Mouse (Mus musculus) liver, postnatal 0 days (tissue): Measurements from ENCODE around the gene Dzip1. TPM values are rescaled to one million over a fixed set of nuclear protein-coding genes. Genes with fewer than 3 reads are reported as not detected.
A peak's percentile ranks its signal among the peaks of the same experiment; 100 is the strongest.

Experiments
- ATAC-seq: fragments of 200-750 bp; cut with Nextera tagmentation; 2 replicates; pipeline ENCODE4 v1.8.0; 2017; ENCODE audit warnings: mild to moderate bottlenecking, moderate library complexity
- DNase-seq: peaks from one replicate; pipeline ENCODE4 v3.0.0-alpha.2; 2016
- H3K27ac ChIP-seq: fragments of 300-500 bp; sonication (generic); 2 replicates; pipeline ENCODE4 v1.5.1; 2014; ENCODE audit warnings: antibody characterized with exemption, moderate library complexity, mild to moderate bottlenecking, low read depth
- H3K27me3 ChIP-seq: fragments of 300-500 bp; sonication (generic); 2 replicates; pipeline ENCODE4 v1.6.1; 2014; ENCODE audit warnings: low read length, control low read depth, mixed read lengths; ENCODE audit not compliant: insufficient read depth
- H3K36me3 ChIP-seq: fragments of 300-500 bp; sonication (generic); replicated peaks from 2 replicates; pipeline ENCODE4 v1.6.1; 2014; ENCODE audit warnings: mild to moderate bottlenecking, control low read depth, low read length, moderate library complexity, mixed read lengths; ENCODE audit not compliant: insufficient read depth
- H3K4me1 ChIP-seq: fragments of 300-500 bp; sonication (generic); 2 replicates; pipeline ENCODE4 v1.6.1; 2014; ENCODE audit warnings: antibody characterized with exemption, mild to moderate bottlenecking, control low read depth; ENCODE audit not compliant: insufficient read depth
- H3K4me2 ChIP-seq: fragments of 300-500 bp; sonication (generic); 2 replicates; pipeline ENCODE4 v1.6.1; 2014; ENCODE audit warnings: low read depth, mild to moderate bottlenecking, low read length, moderate library complexity, mixed read lengths
- H3K4me3 ChIP-seq: fragments of 300-500 bp; sonication (generic); 2 replicates; pipeline ENCODE4 v1.5.1; 2014; ENCODE audit warnings: low read depth, low read length
- H3K9ac ChIP-seq: fragments of 300-500 bp; sonication (generic); replicated peaks from 2 replicates; pipeline ENCODE4 v1.6.1; 2014; ENCODE audit warnings: mild to moderate bottlenecking, moderate library complexity
- H3K9me3 ChIP-seq: fragments of 300-500 bp; sonication (generic); 2 replicates; pipeline ENCODE4 v1.6.1; 2016; ENCODE audit warnings: mild to moderate bottlenecking, control low read depth, low read length, mixed read lengths
- CTCF ChIP-seq: sonication (generic); IDR thresholded peaks from 2 replicates; pipeline ENCODE4 v1.5.1; 2016; ENCODE audit warnings: antibody characterized with exemption, low read depth
- EP300 ChIP-seq: IDR thresholded peaks from 2 replicates; pipeline ENCODE4 v1.6.1; 2016; ENCODE audit warnings: antibody characterized with exemption, low read depth, mild to moderate bottlenecking
- WGBS: fragments of 180-500 bp; shearing (Covaris S2); extraction: QIAGEN DNeasy Blood & Tissue Kit; methylation state at CpG from one replicate; pipeline ENCODE4 v1.1.7; 2014; ENCODE audit not compliant: insufficient replicate concordance; 5-methylcytosine and 5-hydroxymethylcytosine counted together
- polyA plus RNA-seq: library from polyadenylated mRNA; unstranded; fragments of >200 nt; fragmentation: Nextera tagmentation; extraction: Ambion mirVana; gene quantifications from 2 replicates; pipeline ENCODE4 v1.2.1, GENCODE M21; 2015

Dzip1 gene
- polyA plus RNA-seq, 1 experiment from 2014 or later, result 0.42 TPM

GRCm38 (mm10) chr14:118868102-118868724, 57.0 kb downstream of the Dzip1 start:
- Histone ChIP-seq H3K9ac (no peak overlapping the region), H3K27me3 (no peaks in the 10 kb centered on the region), H3K4me1 (peaks cover 17% of the 10 kb centered on the region), H3K27ac (no peak overlapping the region), H3K36me3 (no peaks in the 10 kb centered on the region), H3K4me3 (no peak overlapping the region), H3K9me3 (no peaks in the 10 kb centered on the region), H3K4me2 (no peak overlapping the region)
- no peak for TF ChIP-seq CTCF
- no peak for TF ChIP-seq EP300
- no peak for ATAC-seq
- DNase-seq, result no peak
- WGBS, result 88% methylated on average over 13 of the region's 13 CpGs

DNA sequence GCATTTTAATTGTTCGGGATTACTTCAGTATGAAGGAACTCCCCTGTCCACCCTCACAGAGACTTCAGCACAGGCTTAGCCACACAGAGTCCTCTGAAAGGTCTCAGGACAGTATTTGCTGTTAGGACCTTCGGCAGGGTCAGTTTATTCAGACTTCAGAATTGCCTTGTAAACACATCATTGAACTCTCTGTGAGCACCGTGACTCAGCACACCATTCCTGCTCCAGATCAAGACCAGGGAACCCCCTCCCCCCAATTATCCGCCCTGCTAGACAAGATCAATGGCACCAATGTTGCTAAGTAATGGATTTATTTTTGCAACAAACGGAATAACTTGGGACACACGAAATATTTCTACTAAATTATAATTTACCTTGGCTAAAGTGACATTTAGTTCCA, 57.9 kb downstream of the Dzip1 start:
- no peak for DNase-seq
- H3K36me3 ChIP-seq, result no peaks in the 10 kb centered on the region

DNA sequence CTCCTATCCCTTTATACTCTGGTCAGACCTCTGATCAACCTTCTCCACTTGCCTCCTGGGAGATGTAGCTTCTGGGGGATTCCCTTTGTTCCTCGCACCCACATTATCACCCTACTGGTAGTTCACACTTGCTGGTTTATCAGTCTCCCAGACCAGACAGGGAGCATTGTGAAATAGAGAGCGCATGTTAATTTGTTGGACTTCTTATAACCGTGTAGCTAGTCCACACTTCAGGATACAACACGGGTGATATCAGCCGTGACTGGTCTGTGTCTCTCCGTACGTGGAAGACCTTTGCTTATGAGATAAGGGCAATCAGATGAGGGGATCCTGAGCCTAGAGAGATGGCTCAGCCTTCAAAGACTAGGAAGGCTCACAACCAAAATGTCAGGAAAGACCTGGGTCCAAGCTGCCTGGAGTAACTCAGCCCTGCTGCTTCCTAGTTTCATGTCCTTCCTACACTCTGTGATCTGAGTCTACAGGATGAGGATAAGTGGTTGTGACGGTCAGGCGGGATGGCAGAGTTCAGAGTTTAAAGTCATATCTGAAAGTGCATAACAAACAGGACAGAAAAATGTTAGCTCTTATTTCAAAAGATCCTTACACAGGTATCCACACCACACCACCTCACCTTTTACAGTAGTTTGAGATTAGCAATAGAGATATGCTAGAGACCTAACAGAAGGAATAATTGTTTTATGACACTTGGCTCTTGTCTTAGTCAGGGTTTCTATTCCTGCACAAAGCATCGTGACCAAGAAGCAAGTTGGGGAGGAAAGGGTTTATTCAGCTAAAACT, 59.0 kb downstream of the Dzip1 start:
- DNase-seq (no peak), ATAC-seq (peak; percentile 51; the same call in 1 of the 2 replicates)
- no peak overlapping the region for H3K4me3 ChIP-seq
- no peaks in the 10 kb centered on the region for H3K27me3 ChIP-seq
- peaks cover 17% of the 10 kb centered on the region for H3K4me1 ChIP-seq
- TF ChIP-seq EP300 (no peak), CTCF (no peak)
- 46% methylated on average over 10 of the region's 10 CpGs for WGBS
- peak overlapping the region; percentile 28; the same call in 1 of the 2 replicates for H3K4me2 ChIP-seq
- H3K27ac ChIP-seq, result no peak overlapping the region
- H3K36me3 ChIP-seq, result no peaks in the 10 kb centered on the region
- H3K9me3 ChIP-seq, result no peaks in the 10 kb centered on the region
- H3K9ac ChIP-seq, result no peak overlapping the region

More for the DNA sequence above, 57.9 kb downstream of the Dzip1 start:
- H3K4me3 ChIP-seq, result no peak overlapping the region
- TF ChIP-seq CTCF, result no peak
- TF ChIP-seq EP300, result no peak
- H3K4me2 ChIP-seq, result no peak overlapping the region
- no peak overlapping the region for H3K9ac ChIP-seq
- H3K27ac ChIP-seq, result no peak overlapping the region
- H3K9me3 ChIP-seq, result no peaks in the 10 kb centered on the region
- ATAC-seq, result no peak
- peaks cover 17% of the 10 kb centered on the region for H3K4me1 ChIP-seq
- H3K27me3 ChIP-seq, result no peaks in the 10 kb centered on the region
- 61% methylated on average over 6 of the region's 6 CpGs for WGBS

DNA sequence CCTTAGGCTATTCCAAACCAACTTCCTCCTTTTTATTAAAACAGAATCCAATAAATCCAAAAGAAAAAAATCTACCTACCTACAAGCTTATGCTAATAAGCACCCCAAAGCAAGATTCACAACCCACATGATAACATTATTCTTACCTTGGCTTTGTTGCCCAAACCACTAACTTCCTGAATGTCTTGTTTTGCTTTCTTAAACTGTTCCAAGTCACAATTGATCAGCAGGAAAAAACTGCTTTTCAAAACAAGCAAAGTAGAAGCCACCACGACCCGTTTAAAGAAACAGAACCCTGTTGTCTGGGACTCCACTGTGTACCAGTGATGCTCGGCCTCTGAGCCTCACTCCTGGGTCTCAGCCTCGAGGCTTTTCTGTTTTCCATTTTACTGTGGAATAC, 60.4 kb downstream of the Dzip1 start:
- 39% methylated on average over 4 of the region's 4 CpGs for WGBS
- H3K27me3 ChIP-seq, result no peaks in the 10 kb centered on the region
- TF ChIP-seq CTCF (no peak), EP300 (no peak)
- H3K36me3 ChIP-seq, result no peaks in the 10 kb centered on the region
- H3K4me3 ChIP-seq, result no peak overlapping the region
- no peak overlapping the region for H3K9ac ChIP-seq
- no peaks in the 10 kb centered on the region for H3K9me3 ChIP-seq
- ATAC-seq (no peak), DNase-seq (no peak)
- H3K4me1 ChIP-seq, result peaks cover 13% of the 10 kb centered on the region
- H3K27ac ChIP-seq, result no peak overlapping the region
- no peak overlapping the region for H3K4me2 ChIP-seq

GRCm38 (mm10) chr14:118862253-118862652, 63.0 kb downstream of the Dzip1 start:
- Histone ChIP-seq H3K4me2 (no peak overlapping the region), H3K9me3 (no peaks in the 10 kb centered on the region), H3K27me3 (no peaks in the 10 kb centered on the region; the same call in 1 of the 2 replicates), H3K27ac (no peak overlapping the region), H3K4me1 (peaks cover 7% of the 10 kb centered on the region), H3K4me3 (no peak overlapping the region), H3K9ac (no peak overlapping the region), H3K36me3 (no peaks in the 10 kb centered on the region)
- TF ChIP-seq EP300 (no peak), CTCF (no peak)
- no peak for DNase-seq
- WGBS, result 56% methylated on average over 7 of the region's 7 CpGs
- no peak for ATAC-seq

DNA sequence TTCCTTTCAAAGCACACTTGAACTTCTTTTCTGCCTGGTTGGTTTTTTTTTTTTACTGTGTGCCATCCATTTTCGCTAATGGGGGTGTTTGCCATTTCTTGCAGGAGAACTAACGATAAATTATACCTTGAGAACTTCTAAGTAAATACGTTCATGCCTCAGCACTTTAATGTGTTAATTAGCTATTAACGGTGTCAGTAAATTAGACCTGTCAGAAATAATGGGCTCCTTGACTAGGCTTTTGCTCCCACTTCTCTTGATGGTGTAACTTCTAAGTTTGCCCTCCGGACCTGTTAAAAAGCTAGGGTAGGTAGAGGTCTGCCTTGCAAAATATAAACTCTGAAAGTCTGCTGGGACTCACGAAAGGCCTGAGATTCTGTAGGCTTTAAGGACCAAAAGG, 66.9 kb downstream of the Dzip1 start:
- DNase-seq (no peak), ATAC-seq (no peak)
- Histone ChIP-seq H3K4me3 (no peak overlapping the region), H3K9ac (no peak overlapping the region), H3K9me3 (no peaks in the 10 kb centered on the region), H3K4me1 (peaks cover 10% of the 10 kb centered on the region), H3K27me3 (peaks cover 18% of the 10 kb centered on the region), H3K27ac (no peak overlapping the region), H3K4me2 (no peak overlapping the region), H3K36me3 (no peaks in the 10 kb centered on the region)
- TF ChIP-seq EP300 (no peak), CTCF (no peak)
- WGBS, result 73% methylated on average over 6 of the region's 6 CpGs
